Mouse (Mus musculus): ENCODE results near the gene Pkd2l1.

- TF ChIP-seq CTCF (IDR thresholded peaks at IDR 0.05; ENCODE audit: control insufficient read depth, insufficient read depth, low read length) (no peak), POLR2A (IDR thresholded peaks at IDR 0.05; ENCODE audit: borderline replicate concordance, control insufficient read depth, low read depth, low read length) (no peak)
These were observed 83.2 kb downstream of the Pkd2l1 start for GRCm38 (mm10) chr19:44108996-44109395.

Measured in bone marrow, adult 2 months (tissue).